Mouse (Mus musculus): ENCODE results near the gene Cwc25. TPM values are rescaled to one million over a fixed set of nuclear protein-coding genes. Genes with fewer than 3 reads are reported as not detected.
"Not testable (repeated sequence)": the region's sequence is repeated elsewhere in the genome, so short reads cannot be mapped to it uniquely, and the experiment has no call there.

Gene Cwc25
- polyA plus RNA-seq, 1 experiment from 2014 or later: 18.0 TPM

DNA sequence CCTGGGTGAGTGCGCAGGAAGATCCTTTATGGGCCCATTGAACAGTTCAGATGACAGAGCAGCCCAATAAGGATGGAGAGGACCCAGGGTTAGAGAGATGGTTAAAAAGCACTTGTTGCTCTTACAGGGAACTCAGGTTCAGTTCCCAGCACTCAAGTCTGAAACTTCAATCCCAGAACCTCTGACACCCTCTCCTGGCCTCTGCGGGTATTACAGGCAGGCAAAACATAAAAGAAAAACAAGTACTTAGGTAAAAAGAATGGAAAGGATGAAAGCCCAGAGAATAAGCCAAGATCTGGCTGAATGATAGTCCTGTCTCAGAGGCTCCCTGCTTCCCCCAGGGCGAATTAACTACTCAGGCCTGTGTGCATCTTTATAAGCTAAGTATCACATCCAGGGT lies 27.2 kb downstream of the Cwc25 start:
- WGBS: 90% methylated on average over 3 of the region's 3 CpGs
- no peaks in the 10 kb centered on the region for H3K27me3 ChIP-seq
- peaks cover 30% of the 10 kb centered on the region for H3K4me1 ChIP-seq
- H3K9ac ChIP-seq: no peak overlapping the region
- no peak overlapping the region for H3K4me3 ChIP-seq
- no peaks in the 10 kb centered on the region for H3K9me3 ChIP-seq (replicated peaks)
- H3K4me2 ChIP-seq: no peak overlapping the region
- ATAC-seq: no peak
- H3K27ac ChIP-seq: no peak overlapping the region
- H3K36me3 ChIP-seq (ENCODE audit: poor library complexity, severe bottlenecking): no peaks in the 10 kb centered on the region

DNA sequence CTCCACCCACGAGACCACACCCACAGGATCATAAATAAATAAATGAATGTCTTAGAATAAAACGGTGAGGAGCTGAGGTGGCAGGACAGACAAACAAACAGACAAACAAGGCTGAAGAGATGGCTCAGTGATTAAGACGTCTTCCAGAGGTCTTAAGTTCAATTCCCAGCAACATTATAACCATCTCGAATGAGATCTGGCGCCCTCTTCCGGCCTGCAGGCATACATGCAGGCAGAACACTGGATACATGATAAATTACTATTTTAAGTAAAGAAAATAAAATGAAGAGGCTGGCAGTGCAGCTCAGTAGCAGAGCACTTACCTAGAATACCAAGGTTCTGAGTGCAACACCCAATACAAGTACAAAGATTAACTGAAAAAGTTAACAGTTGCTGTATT lies 27.7 kb downstream of the Cwc25 start:
- no peaks in the 10 kb centered on the region for H3K27me3 ChIP-seq
- no peaks in the 10 kb centered on the region for H3K9me3 ChIP-seq (replicated peaks)
- H3K4me1 ChIP-seq: peaks cover 29% of the 10 kb centered on the region
- H3K36me3 ChIP-seq (ENCODE audit: poor library complexity, severe bottlenecking): no peaks in the 10 kb centered on the region
- no peak overlapping the region for H3K9ac ChIP-seq
- no peak overlapping the region for H3K4me3 ChIP-seq
- H3K27ac ChIP-seq: no peak overlapping the region
- no peak overlapping the region for H3K4me2 ChIP-seq
- ATAC-seq: no peak
- WGBS: 67% methylated on average over 6 of the region's 6 CpGs

DNA sequence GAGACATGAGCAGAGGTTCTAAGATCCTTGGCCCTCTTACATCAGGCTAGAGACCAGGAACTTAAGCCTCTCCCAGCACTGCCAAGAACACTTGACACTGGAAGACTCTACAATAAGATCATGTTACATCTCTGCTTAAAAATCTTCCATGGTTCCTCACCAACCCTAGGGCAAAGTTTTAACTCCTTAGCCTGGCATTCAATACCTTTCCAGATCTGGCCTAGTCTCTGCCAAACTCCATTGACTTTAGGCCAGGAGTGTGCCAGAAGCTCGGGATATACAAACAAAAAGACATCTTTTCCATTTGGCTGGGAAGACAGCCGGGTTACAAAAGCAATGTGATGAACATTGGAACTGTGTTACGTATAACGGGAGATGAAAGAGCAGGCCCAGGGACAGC lies 28.8 kb downstream of the Cwc25 start:
- Histone ChIP-seq H3K9me3 (replicated peaks) (no peaks in the 10 kb centered on the region), H3K4me2 (no peak overlapping the region), H3K27me3 (no peaks in the 10 kb centered on the region), H3K9ac (no peak overlapping the region), H3K36me3 (ENCODE audit: poor library complexity, severe bottlenecking) (0 out of 2 replicates have a peak, but pooled peaks cover 4% of the 10 kb centered on the region), H3K4me3 (no peak overlapping the region), H3K27ac (no peak overlapping the region), H3K4me1 (peaks cover 20% of the 10 kb centered on the region)
- WGBS: 75% methylated on average over 4 of the region's 4 CpGs
- no peak for ATAC-seq

DNA sequence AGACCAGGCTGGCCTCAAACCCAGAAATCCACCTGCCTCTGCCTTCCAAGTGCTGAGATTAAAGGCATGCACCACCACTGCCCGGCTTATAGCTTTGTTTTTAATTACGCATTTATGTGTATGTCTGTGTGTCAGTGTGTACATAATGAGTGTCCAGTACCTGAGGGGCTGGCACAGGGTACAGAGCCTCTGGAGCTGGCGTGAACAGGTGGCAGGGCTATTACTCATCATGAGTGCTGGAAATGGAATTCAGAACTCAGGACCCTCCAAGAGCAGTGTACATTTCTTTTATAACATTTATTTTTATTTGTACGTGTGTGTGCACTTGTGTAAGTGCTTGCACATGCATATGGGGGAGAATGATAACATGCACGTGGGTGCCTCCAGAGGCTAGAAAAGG lies 29.7 kb downstream of the Cwc25 start:
- Histone ChIP-seq H3K4me2 (no peak overlapping the region), H3K36me3 (ENCODE audit: poor library complexity, severe bottlenecking) (peaks cover 14% of the 10 kb centered on the region), H3K9ac (no peak overlapping the region), H3K4me1 (peaks cover 13% of the 10 kb centered on the region; the same call in 1 of the 2 replicates), H3K27ac (no peak overlapping the region), H3K27me3 (no peaks in the 10 kb centered on the region), H3K4me3 (no peak overlapping the region), H3K9me3 (replicated peaks) (no peaks in the 10 kb centered on the region)
- ATAC-seq: no peak
- WGBS: 92% methylated on average over 5 of the region's 5 CpGs

DNA sequence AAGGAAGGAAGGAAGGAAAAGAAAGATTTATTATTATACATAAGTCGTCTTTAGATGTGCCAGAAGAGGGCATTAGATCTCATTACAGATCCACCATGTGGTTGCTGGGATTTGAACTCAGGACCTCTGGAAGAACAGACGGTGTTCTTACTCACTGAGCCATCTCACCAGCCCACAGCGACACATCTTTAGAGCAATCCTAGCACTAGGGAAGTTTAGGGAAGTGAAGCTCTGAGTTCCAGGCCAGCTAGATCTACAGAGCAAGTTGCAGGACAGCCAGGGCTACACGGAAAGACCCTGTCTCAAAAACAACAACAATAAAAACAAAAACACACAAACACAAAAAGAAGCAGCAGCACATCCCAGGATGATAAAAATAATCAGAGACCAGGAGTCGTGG lies 31.5 kb downstream of the Cwc25 start:
- H3K4me3 ChIP-seq; ATAC-seq; H3K9me3 ChIP-seq (replicated peaks); H3K27ac ChIP-seq; H3K4me1 ChIP-seq; H3K9ac ChIP-seq; H3K4me2 ChIP-seq; H3K27me3 ChIP-seq: not testable (repeated sequence)
- H3K36me3 ChIP-seq (ENCODE audit: poor library complexity, severe bottlenecking): peaks cover 29% of the 10 kb centered on the region
- WGBS: 92% methylated on average over 5 of the region's 5 CpGs

DNA sequence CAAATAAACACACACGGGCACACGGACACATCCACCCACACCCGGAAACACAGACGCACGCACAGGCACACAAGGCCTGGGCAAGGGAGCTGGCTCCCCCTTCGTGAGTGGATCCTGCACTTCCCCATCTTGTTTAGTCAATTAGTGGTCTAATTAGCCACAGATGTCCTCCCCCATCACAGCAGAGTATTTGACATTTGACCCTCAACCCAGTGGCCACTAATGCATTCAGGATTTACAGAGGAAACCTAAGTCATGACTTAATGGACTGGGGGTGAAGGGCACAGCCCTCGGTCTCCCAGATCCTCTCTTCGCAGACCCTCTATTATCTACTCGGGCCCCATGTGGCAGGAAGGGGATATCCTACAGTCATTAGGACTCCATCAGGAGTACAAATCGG lies 32.7 kb downstream of the Cwc25 start:
- H3K27me3 ChIP-seq: no peaks in the 10 kb centered on the region
- no peak overlapping the region for H3K4me3 ChIP-seq
- H3K9me3 ChIP-seq (replicated peaks): no peaks in the 10 kb centered on the region
- peaks cover 4% of the 10 kb centered on the region; the same call in 1 of the 2 replicates for H3K4me1 ChIP-seq
- no peak for ATAC-seq
- WGBS: 39% methylated on average over 10 of the region's 10 CpGs
- no peak overlapping the region for H3K9ac ChIP-seq
- H3K4me2 ChIP-seq: no peak overlapping the region
- no peak overlapping the region for H3K27ac ChIP-seq
- peaks cover 40% of the 10 kb centered on the region for H3K36me3 ChIP-seq (ENCODE audit: poor library complexity, severe bottlenecking)

DNA sequence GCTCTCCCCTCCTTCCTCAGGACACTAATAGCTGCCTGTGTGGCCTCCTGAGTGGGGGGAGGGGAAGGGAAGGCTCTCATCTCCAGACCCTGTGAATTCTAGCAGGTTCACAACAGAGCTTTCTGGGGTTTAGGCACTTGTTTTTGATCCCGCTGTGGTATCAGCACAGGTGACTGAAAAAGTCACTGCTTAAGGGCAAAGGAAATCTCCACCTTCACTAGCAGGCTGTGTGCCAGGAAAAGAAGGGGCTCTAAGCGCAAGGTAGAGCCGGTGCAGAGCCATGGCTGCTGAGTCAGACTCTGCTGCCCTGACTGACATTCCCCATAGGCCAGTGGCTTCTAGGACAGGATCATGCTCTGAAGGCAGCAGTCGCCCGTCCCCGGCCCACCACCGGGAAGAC lies 37.6 kb downstream of the Cwc25 start:
- Histone ChIP-seq H3K36me3 (ENCODE audit: poor library complexity, severe bottlenecking) (peaks cover 89% of the 10 kb centered on the region), H3K4me2 (no peak overlapping the region), H3K4me1 (peaks cover 3% of the 10 kb centered on the region; the same call in 1 of the 2 replicates), H3K27me3 (no peaks in the 10 kb centered on the region), H3K9ac (no peak overlapping the region), H3K27ac (no peak overlapping the region), H3K9me3 (replicated peaks) (no peaks in the 10 kb centered on the region), H3K4me3 (no peak overlapping the region)
- 85% methylated on average over 7 of the region's 7 CpGs for WGBS
- ATAC-seq: no peak

DNA sequence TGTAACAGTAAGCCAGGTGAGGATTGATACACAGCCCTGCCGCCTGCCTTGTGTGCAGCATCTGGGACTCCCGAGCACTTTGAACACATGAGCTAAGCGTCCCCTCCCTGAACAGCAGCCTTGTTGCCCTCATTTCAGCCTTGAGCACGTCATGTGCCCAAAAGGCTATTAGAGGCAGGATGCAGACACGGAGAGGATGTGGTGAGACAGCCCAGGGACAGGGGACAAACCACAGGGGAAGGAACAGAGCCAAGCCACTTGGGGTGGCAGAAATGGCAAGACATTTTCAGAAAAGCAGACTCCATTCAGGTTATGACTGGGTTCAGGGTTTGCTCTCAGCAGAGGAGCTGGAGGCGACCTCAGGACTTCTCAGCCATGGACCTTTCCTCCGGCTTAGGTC lies 38.0 kb downstream of the Cwc25 start:
- Histone ChIP-seq H3K4me1 (no peaks in the 10 kb centered on the region), H3K27ac (no peak overlapping the region), H3K4me3 (no peak overlapping the region), H3K9me3 (replicated peaks) (no peaks in the 10 kb centered on the region), H3K9ac (no peak overlapping the region), H3K27me3 (no peaks in the 10 kb centered on the region), H3K36me3 (ENCODE audit: poor library complexity, severe bottlenecking) (peaks cover 93% of the 10 kb centered on the region), H3K4me2 (no peak overlapping the region)
- ATAC-seq: no peak
- WGBS: 85% methylated on average over 7 of the region's 7 CpGs

DNA sequence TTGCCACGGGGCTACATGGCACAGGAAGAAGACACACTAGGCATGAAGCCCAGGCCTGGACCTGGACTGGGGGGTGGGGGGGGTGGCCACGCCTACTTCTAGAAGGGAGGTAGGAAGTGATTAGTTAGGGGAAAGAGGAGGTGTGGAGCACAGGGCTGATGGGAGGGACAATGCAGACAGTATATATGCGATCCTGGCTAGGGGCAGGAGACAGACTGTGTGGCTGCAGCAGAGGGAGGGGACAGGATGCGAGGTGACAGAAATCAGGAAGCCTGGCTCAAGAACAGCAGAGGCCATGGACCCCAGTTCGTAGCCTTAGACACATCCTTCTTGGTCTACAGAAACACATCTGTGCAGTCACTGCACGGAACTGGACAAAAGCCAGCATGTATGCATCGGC lies 42.6 kb downstream of the Cwc25 start:
- Histone ChIP-seq H3K36me3 (ENCODE audit: poor library complexity, severe bottlenecking) (peaks cover 99% of the 10 kb centered on the region), H3K4me1 (no peaks in the 10 kb centered on the region), H3K4me2 (no peak overlapping the region), H3K9ac (no peak overlapping the region), H3K9me3 (replicated peaks) (0 out of 2 replicates have a peak, but pooled peaks cover 7% of the 10 kb centered on the region), H3K4me3 (no peak overlapping the region), H3K27me3 (no peaks in the 10 kb centered on the region), H3K27ac (no peak overlapping the region)
- no peak for ATAC-seq
- WGBS: 93% methylated on average over 7 of the region's 7 CpGs

DNA sequence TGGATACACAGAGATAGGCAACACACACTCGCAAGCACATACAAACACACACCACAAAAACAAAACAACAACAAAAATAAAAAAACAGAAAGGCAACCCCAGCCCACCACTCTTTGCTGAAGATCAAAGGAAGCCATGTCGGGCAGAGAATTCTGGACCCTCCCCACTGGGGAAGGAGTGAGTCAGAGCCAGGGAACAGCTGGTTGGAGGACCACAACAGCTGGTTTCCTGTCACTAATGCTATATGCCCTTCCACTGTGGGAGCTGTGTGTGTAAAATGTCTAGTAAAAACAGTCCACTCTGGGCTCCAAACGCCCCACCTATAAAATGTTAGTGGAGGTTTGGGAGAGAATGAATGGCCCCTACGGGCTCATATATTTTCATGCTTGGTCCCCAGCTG lies 45.0 kb downstream of the Cwc25 start:
- H3K27me3 ChIP-seq: no peaks in the 10 kb centered on the region
- H3K9me3 ChIP-seq (replicated peaks): 0 out of 2 replicates have a peak, but pooled peaks cover 7% of the 10 kb centered on the region
- H3K4me1 ChIP-seq: no peaks in the 10 kb centered on the region
- no peak overlapping the region for H3K9ac ChIP-seq
- H3K4me2 ChIP-seq: no peak overlapping the region
- H3K4me3 ChIP-seq: no peak overlapping the region
- no peak overlapping the region for H3K27ac ChIP-seq
- no peak for ATAC-seq
- 95% methylated on average over 4 of the region's 4 CpGs for WGBS
- peaks cover 98% of the 10 kb centered on the region for H3K36me3 ChIP-seq (ENCODE audit: poor library complexity, severe bottlenecking)

DNA sequence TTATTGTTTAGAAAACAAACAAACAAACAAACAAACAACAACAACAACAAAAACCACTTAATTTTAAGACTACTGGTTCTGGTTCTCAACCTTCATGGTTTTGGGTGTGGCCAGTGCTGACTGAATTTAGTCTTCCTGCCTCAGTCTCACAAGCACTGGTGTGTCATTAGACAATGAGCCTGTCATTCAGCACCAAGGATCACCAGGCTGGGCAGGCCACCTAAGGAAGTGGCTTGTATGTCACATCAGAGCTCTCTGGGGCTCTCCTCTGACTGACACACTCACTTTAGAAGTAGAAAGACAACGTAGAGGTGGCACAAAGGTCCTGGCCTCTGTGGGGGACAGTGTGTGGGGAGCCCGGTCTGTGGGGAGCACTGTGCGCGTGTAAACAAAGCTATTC lies 47.3 kb downstream of the Cwc25 start:
- no peak overlapping the region for H3K4me3 ChIP-seq
- no peaks in the 10 kb centered on the region for H3K27me3 ChIP-seq
- H3K9ac ChIP-seq: no peak overlapping the region
- no peak for ATAC-seq
- no peaks in the 10 kb centered on the region for H3K4me1 ChIP-seq
- H3K9me3 ChIP-seq (replicated peaks): 0 out of 2 replicates have a peak, but pooled peaks cover 7% of the 10 kb centered on the region
- peaks cover 96% of the 10 kb centered on the region for H3K36me3 ChIP-seq (ENCODE audit: poor library complexity, severe bottlenecking)
- no peak overlapping the region for H3K4me2 ChIP-seq
- WGBS: 94% methylated on average over 4 of the region's 4 CpGs
- no peak overlapping the region for H3K27ac ChIP-seq

DNA sequence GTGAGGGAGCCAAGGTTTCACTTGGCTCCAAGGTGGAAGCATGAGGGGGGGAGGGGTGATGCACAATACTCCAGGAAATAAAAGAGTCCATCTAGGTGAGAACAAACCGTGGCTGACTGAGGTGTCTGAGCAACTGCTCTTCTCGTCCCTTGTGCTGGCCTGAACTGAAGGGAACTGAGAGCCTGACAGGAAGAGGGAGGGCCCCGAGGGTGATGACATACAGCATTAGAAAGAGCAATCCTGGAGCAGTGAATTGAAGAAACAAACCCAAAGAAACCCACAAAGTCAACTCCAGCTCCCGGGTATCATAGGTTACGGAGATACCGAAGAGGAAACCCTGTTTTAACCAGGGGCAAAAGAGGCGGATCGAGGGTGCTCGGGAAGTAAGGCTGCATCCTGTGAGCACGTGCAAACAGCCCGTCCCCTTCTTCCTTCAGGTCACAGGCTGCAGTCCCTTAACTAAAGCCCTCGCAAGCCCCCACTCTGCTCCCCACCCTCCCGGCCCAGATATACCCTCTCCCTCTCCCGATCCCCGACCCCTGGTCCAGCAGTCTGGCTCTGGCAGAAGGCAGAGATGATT lies 48.0 kb downstream of the Cwc25 start:
- H3K4me3 ChIP-seq: no peak overlapping the region
- H3K27me3 ChIP-seq: no peaks in the 10 kb centered on the region
- H3K9me3 ChIP-seq (replicated peaks): 0 out of 2 replicates have a peak, but pooled peaks cover 7% of the 10 kb centered on the region
- no peaks in the 10 kb centered on the region for H3K4me1 ChIP-seq
- peaks cover 96% of the 10 kb centered on the region for H3K36me3 ChIP-seq (ENCODE audit: poor library complexity, severe bottlenecking)
- no peak for ATAC-seq
- WGBS: 90% methylated on average over 15 of the region's 15 CpGs
- H3K9ac ChIP-seq: no peak overlapping the region
- H3K27ac ChIP-seq: no peak overlapping the region
- no peak overlapping the region for H3K4me2 ChIP-seq
